Mouse (Mus musculus): ENCODE results near the gene Cass4.

DNA sequence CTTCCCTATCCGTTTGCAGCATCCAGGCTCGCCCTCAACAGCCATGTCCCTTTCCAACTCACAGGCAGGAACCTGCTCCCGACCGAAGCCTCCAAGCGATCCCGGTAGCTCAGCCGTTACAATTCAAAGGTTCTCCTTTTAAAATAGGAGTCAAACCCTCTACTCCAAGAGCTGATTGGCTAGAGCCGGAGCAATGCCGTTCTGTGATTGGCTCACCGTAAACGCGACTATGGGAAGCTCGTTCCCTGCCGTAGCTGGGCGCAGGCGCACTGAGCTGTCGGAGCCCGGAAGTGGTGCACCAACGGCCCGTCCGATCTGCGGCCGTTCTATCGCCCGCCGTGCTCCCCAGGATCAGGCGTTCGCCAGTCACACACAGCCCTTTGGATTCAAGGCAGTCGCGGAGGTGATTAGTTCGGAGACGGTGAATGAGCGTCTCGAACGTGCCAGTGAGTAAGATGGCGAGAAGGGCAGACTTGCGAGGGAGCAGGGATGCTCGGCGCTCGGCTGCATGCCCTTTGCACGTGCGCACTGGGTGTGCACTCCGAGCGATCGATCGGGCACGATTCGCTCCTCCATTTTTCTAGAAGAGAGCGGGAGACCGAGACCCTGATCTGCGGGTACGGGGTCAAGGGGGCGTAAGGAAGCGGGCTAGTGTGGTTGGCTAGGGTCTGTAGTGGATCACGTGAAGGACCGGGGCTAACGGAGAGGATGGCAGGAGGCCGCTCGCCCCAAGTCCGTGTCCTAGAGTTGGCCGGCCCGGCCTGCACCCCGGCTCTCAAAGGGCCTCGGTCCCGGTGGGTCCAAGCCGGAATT lies 23.0 kb upstream of the Cass4 start, which contains the start of the genes Aurka and Cstf1:
- peak; percentile 70 for TF ChIP-seq POLR2A (IDR thresholded peaks at IDR 0.05; ENCODE audit: insufficient read length, low read depth)
- peak; percentile 88 for TF ChIP-seq MAX (IDR thresholded peaks at IDR 0.05; ENCODE audit: low read depth)
- TF ChIP-seq USF1 (IDR thresholded peaks at IDR 0.05; ENCODE audit: low read depth): peak; percentile 87
- peak; percentile 84 for TF ChIP-seq E2F4 (IDR thresholded peaks at IDR 0.05; ENCODE audit: insufficient read depth)
- peak in 2 of 3 experiments; percentile 34 to 54 for TF ChIP-seq MYOD1 (IDR thresholded peaks at IDR 0.05; ENCODE audit: control insufficient read depth in 1 of 3, insufficient read length in 2 of 3, low read depth in 2 of 3)
- no peak for TF ChIP-seq TCF12 (IDR thresholded peaks at IDR 0.05; ENCODE audit: insufficient read depth, poor library complexity, severe bottlenecking)
- peak; percentile 78 for TF ChIP-seq POLR2AphosphoS2 (IDR thresholded peaks at IDR 0.05; ENCODE audit: insufficient read length, low read depth)
- peak in 2 of 3 experiments; percentile 67 to 74 for TF ChIP-seq MYOG (IDR thresholded peaks at IDR 0.05; ENCODE audit: control insufficient read depth in 1 of 3, insufficient read depth in 1 of 3, insufficient read length in 2 of 3, low read depth in 2 of 3)
- no peak for TF ChIP-seq REST (IDR thresholded peaks at IDR 0.05; ENCODE audit: insufficient read depth, insufficient read length)

Data from myocyte (in vitro differentiated cells).